Comparison of ENCODE assay signal across 7 mouse cellular contexts in genomic region chr5:30154474-30155394, GRCm38 (mm10). TPM values are rescaled to one million over a fixed set of nuclear protein-coding genes. Genes with fewer than 3 reads are reported as not detected.
DNase-seq lines count a peak whose midpoint lies in the region; ATAC-seq lines count a peak whose summit lies in the region.

Hadha (minus strand) TSS chr5:30155162.
Hadhb (plus strand) TSS chr5:30155248.

- H3K36me3 ChIP-seq in intestine, embryonic 16.5 days (ENCODE audit: control insufficient read depth, insufficient read depth, low read length) = no peaks in the 10 kb centered on the region
- H3K36me3 ChIP-seq in midbrain, embryonic 11.5 days (ENCODE audit: control insufficient read depth, insufficient read depth, low read length) = no peaks in the 10 kb centered on the region

- H3K9ac ChIP-seq in intestine, embryonic 16.5 days (ENCODE audit: low read depth, low read length) = peak within 1 kb of the TSS; percentile 95
- peak within 1 kb of the TSS; percentile 87 for H3K9ac ChIP-seq in midbrain, embryonic 11.5 days (ENCODE audit: low read length)

- ATAC-seq in intestine, embryonic 16.5 days = peak; percentile 90
- ATAC-seq in midbrain, embryonic 11.5 days (ENCODE audit: low FRiP score) = peak; percentile 91

- under 1% methylated on average over 53 of the region's 53 CpGs for WGBS in intestine, embryonic 16.5 days
- WGBS in midbrain, embryonic 11.5 days = under 1% methylated on average over 53 of the region's 53 CpGs

- H3K27me3 ChIP-seq in intestine, embryonic 16.5 days (replicated peaks; ENCODE audit: control insufficient read depth, insufficient read depth, low read length) = no peaks in the 10 kb centered on the region
- no peaks in the 10 kb centered on the region for H3K27me3 ChIP-seq in midbrain, embryonic 11.5 days (ENCODE audit: control insufficient read depth, insufficient read depth, low read length)

- peak within 1 kb of the TSS; percentile 94 for H3K27ac ChIP-seq in intestine, embryonic 16.5 days (ENCODE audit: low read length)
- H3K27ac ChIP-seq in midbrain, embryonic 11.5 days (ENCODE audit: low read depth, low read length) = peak within 1 kb of the TSS; percentile 75

- H3K4me3 ChIP-seq in intestine, embryonic 16.5 days (ENCODE audit: low read length) = peak within 1 kb of the TSS; percentile 91
- H3K4me3 ChIP-seq in midbrain, embryonic 11.5 days (ENCODE audit: low read depth, low read length) = peak within 1 kb of the TSS; percentile 95

- no peaks in the 10 kb centered on the region for H3K9me3 ChIP-seq in intestine, embryonic 16.5 days (ENCODE audit: control insufficient read depth, low read length)
- no peaks in the 10 kb centered on the region for H3K9me3 ChIP-seq in midbrain, embryonic 11.5 days (ENCODE audit: control insufficient read depth, low read length)

- H3K4me2 ChIP-seq in intestine, embryonic 16.5 days (ENCODE audit: low read depth, low read length) = peak within 1 kb of the TSS; percentile 58
- H3K4me2 ChIP-seq in midbrain, embryonic 11.5 days = peak within 1 kb of the TSS; percentile 80

- intact Hi-C loops in left cerebral cortex, postnatal 36 days (cut with DNase I) = no loop called here

- DNase-seq in adrenal gland, adult 2 months = peak; percentile 94
- DNase-seq in embryo, embryonic 11.5 days (ENCODE audit: low read depth, low spot score) = peak; percentile 79
- DNase-seq in gastrocnemius, postnatal 4 days (ENCODE audit: low spot score in 2 of 2) = peak; percentile 86 to 94
- peak; percentile 94 to 95 for DNase-seq in left cerebral cortex, postnatal 36 days (ENCODE audit: low spot score in 2 of 2)
- DNase-seq in midbrain, embryonic 11.5 days (ENCODE audit: low spot score, missing footprints) = peak; percentile 99
- DNase-seq in skeletal muscle tissue, adult 2 months (ENCODE audit: low read depth, low spot score) = peak; percentile 90

- peaks cover 8% of the 10 kb centered on the region for H3K4me1 ChIP-seq in intestine, embryonic 16.5 days (ENCODE audit: control insufficient read depth, insufficient read depth, low read length)
- H3K4me1 ChIP-seq in midbrain, embryonic 11.5 days (ENCODE audit: control insufficient read depth, insufficient read depth, low read length) = 0 out of 2 replicates have a peak, but pooled peaks cover 3% of the 10 kb centered on the region

RNA-seq across cellular contexts. Expression of gene Hadha, which starts in this region (rescaled TPM):
- 100 to 1,000 TPM; 558 to 581 TPM for total RNA-seq in adrenal gland, adult 2 months (2021)
- 72.9 and 82.6 TPM in 2 replicates for polyA plus RNA-seq in adrenal gland, adult 2 months (2012; rRNA removed)
- 100 to 1,000 TPM; 337 to 342 TPM for total RNA-seq in gastrocnemius, postnatal 4 days (2021)
- polyA plus RNA-seq in intestine, embryonic 16.5 days (2015; fragmentation: Nextera tagmentation; extraction: Ambion mirVana) = 232 and 255 TPM in 2 replicates
- 10 to 100 TPM; 63.4 to 66.5 TPM for total RNA-seq in left cerebral cortex, postnatal 36 days (2021)
- 75.1 and 87.0 TPM in 2 replicates for polyA plus RNA-seq in midbrain, embryonic 11.5 days (2014; fragmentation: Nextera tagmentation; extraction: Ambion mirVana)

RNA-seq across cellular contexts. Expression of gene Hadhb, which starts in this region (rescaled TPM):
- 1,000 to 10,000 TPM in 1 of 2 experiments, 100 to 1,000 TPM in 1; 944 to 1,072 TPM for total RNA-seq in adrenal gland, adult 2 months (2021)
- polyA plus RNA-seq in adrenal gland, adult 2 months (2012; rRNA removed) = 65.7 and 66.9 TPM in 2 replicates
- 100 to 1,000 TPM; 228 TPM for total RNA-seq in gastrocnemius, postnatal 4 days (2021)
- 340 and 367 TPM in 2 replicates for polyA plus RNA-seq in intestine, embryonic 16.5 days (2015; fragmentation: Nextera tagmentation; extraction: Ambion mirVana)
- 10 to 100 TPM; 80.3 to 81.5 TPM for total RNA-seq in left cerebral cortex, postnatal 36 days (2021)
- polyA plus RNA-seq in midbrain, embryonic 11.5 days (2014; fragmentation: Nextera tagmentation; extraction: Ambion mirVana) = 107 and 114 TPM in 2 replicates

Comparison
In these comparisons a context has a peak if more than half of its experiments do, and no peak if none do; other contexts are left out.
1. Peak in every context shown above with its lines: DNase-seq, ATAC-seq, H3K4me3 ChIP-seq and H3K27ac ChIP-seq.
2. RNA of gene Hadha (total RNA-seq): 558 to 581 TPM in adrenal gland, adult 2 months and 337 to 342 TPM in gastrocnemius, postnatal 4 days; 63.4 to 66.5 TPM in left cerebral cortex, postnatal 36 days; every median in the first group is over 4 times any median in the second.
3. RNA of gene Hadhb (total RNA-seq): 944 to 1,072 TPM in adrenal gland, adult 2 months; 228 TPM in gastrocnemius, postnatal 4 days and 80.3 to 81.5 TPM in left cerebral cortex, postnatal 36 days; every median in the first group is over 4 times any median in the second.